ENCODE assay signal across 14 mouse cellular contexts in genomic region chr7:24636264-24636663, GRCm38 (mm10). TPM values are rescaled to one million over a fixed set of nuclear protein-coding genes. Genes with fewer than 3 reads are reported as not detected.
DNase-seq lines count a peak whose midpoint lies in the region; ATAC-seq and TF ChIP-seq lines count a peak whose summit lies in the region.
"Had no signal": no experiment of that assay in that cellular context is flagged by ENCODE, and none has a peak within 500 bp of the region (broad histone marks: within the 10 kb centered on the region; RNA-seq: fewer than 3 reads in every experiment).

TSS of gene Lypd3 (plus strand) at chr7:24636550.

- H3K36me3 ChIP-seq in forebrain, embryonic 12.5 days (replicated peaks) = no peaks in the 10 kb centered on the region
- no peaks in the 10 kb centered on the region for H3K36me3 ChIP-seq in limb, embryonic 10.5 days
- H3K36me3 ChIP-seq in stomach, embryonic 14.5 days (ENCODE audit: control insufficient read depth, insufficient read depth, low read length) = no peaks in the 10 kb centered on the region
- H3K36me3 ChIP-seq: liver, embryonic 13.5 days had no signal

- TF ChIP-seq POLR2A in lung, adult 2 months (IDR thresholded peaks at IDR 0.05; ENCODE audit: borderline replicate concordance, extremely low read depth, low read depth, low read length) = no peak

- H3K4me2 ChIP-seq in forebrain, embryonic 12.5 days = peak within 1 kb of the TSS; percentile 81
- peak within 1 kb of the TSS; percentile 76 for H3K4me2 ChIP-seq in stomach, embryonic 14.5 days (replicated peaks; ENCODE audit: low read depth, low read length)

- H3K9me3 ChIP-seq in forebrain, embryonic 12.5 days = no peaks in the 10 kb centered on the region
- no peaks in the 10 kb centered on the region for H3K9me3 ChIP-seq in limb, embryonic 10.5 days (replicated peaks)
- no peaks in the 10 kb centered on the region for H3K9me3 ChIP-seq in stomach, embryonic 14.5 days (ENCODE audit: control insufficient read depth, low read depth, low read length)
- H3K9me3 ChIP-seq: liver, embryonic 13.5 days had no signal

- H3K4me3 ChIP-seq in lung, adult 2 months (replicated peaks; ENCODE audit: extremely low read depth, low read depth, low read length) = no peak within 1 kb of the TSS
- peak within 1 kb of the TSS; percentile 38 for H3K4me3 ChIP-seq in forebrain, embryonic 12.5 days (replicated peaks)
- H3K4me3 ChIP-seq in limb, embryonic 10.5 days = peak within 1 kb of the TSS; percentile 40; the same call in 1 of the 2 replicates
- H3K4me3 ChIP-seq in stomach, embryonic 14.5 days (ENCODE audit: low read depth, low read length) = peak within 1 kb of the TSS; percentile 43

- H3K4me1 ChIP-seq in lung, adult 2 months (ENCODE audit: control insufficient read depth, insufficient read depth, low read length) = 0 out of 2 replicates have a peak, but pooled peaks cover 2% of the 10 kb centered on the region
- H3K4me1 ChIP-seq in forebrain, embryonic 12.5 days = peaks cover 23% of the 10 kb centered on the region
- peaks cover 19% of the 10 kb centered on the region for H3K4me1 ChIP-seq in limb, embryonic 10.5 days
- peaks cover 10% of the 10 kb centered on the region; the same call in 1 of the 2 replicates for H3K4me1 ChIP-seq in stomach, embryonic 14.5 days (ENCODE audit: control insufficient read depth, insufficient read depth, low read length)

- WGBS in lung, adult 2 months = 21% methylated on average over 15 of the region's 15 CpGs
- 18% methylated on average over 15 of the region's 15 CpGs for WGBS in forebrain, embryonic 12.5 days
- WGBS in limb, embryonic 10.5 days = 12% methylated on average over 15 of the region's 15 CpGs
- WGBS in stomach, embryonic 14.5 days = 23% methylated on average over 15 of the region's 15 CpGs

- no peak for ATAC-seq in forebrain, embryonic 12.5 days (ENCODE audit: low FRiP score)
- no peak for ATAC-seq in stomach, embryonic 14.5 days (ENCODE audit: insufficient number of reproducible peaks, insufficient read depth, low FRiP score, low read depth)
- ATAC-seq: activated CD4-positive, CD25-positive, alpha-beta regulatory T cell, adult 4 months had no signal

- no peak within 1 kb of the TSS for H3K9ac ChIP-seq in forebrain, embryonic 12.5 days
- no peak within 1 kb of the TSS for H3K9ac ChIP-seq in stomach, embryonic 14.5 days (replicated peaks; ENCODE audit: low read depth, low read length)
- H3K9ac ChIP-seq: liver, embryonic 13.5 days had no signal

- H3K27me3 ChIP-seq in forebrain, embryonic 12.5 days = peaks cover 59% of the 10 kb centered on the region
- H3K27me3 ChIP-seq in limb, embryonic 10.5 days (ENCODE audit: low read depth, poor library complexity, severe bottlenecking) = peaks cover 70% of the 10 kb centered on the region
- H3K27me3 ChIP-seq in stomach, embryonic 14.5 days (ENCODE audit: control insufficient read depth, insufficient read depth, low read length) = peaks cover 27% of the 10 kb centered on the region

- DNase-seq in lung, adult 2 months = no peak
- no peak for DNase-seq in lung, postnatal 36 days
- DNase-seq in limb, embryonic 10.5 days (ENCODE audit: low spot score) = no peak
- DNase-seq in right cerebral cortex, postnatal 25 days = no peak
- DNase-seq in heart, adult 11 months = no peak
- no peak for DNase-seq in layer of hippocampus, adult 8-10 months (ENCODE audit: low spot score in 2 of 2)
- DNase-seq: kidney, postnatal 14 days; liver, embryonic 13.5 days; right cerebral cortex, postnatal 14 days; thymus, adult 18-20 months had no signal

- TF ChIP-seq CTCF in lung, adult 2 months (IDR thresholded peaks at IDR 0.05; ENCODE audit: insufficient read depth, low read length) = no peak

- H3K27ac ChIP-seq in forebrain, embryonic 12.5 days = no peak within 1 kb of the TSS
- no peak within 1 kb of the TSS for H3K27ac ChIP-seq in limb, embryonic 10.5 days
- H3K27ac ChIP-seq in stomach, embryonic 14.5 days (ENCODE audit: low read length) = no peak within 1 kb of the TSS
- H3K27ac ChIP-seq: liver, embryonic 13.5 days had no signal

RNA-seq across cellular contexts. Expression of gene Lypd3, which starts in this region (rescaled TPM):
- polyA plus RNA-seq in lung, adult 2 months (2012; rRNA removed) = 0.07 and 63.0 TPM in 2 replicates
- polyA plus RNA-seq in forebrain, embryonic 12.5 days (2016; fragmentation: Nextera tagmentation; extraction: Ambion mirVana) = 0.42 and 0.56 TPM in 2 replicates
- 1.5 and 2.2 TPM in 2 replicates for polyA plus RNA-seq in limb, embryonic 10.5 days (2016; fragmentation: Nextera tagmentation; extraction: Ambion mirVana)
- polyA plus RNA-seq in stomach, embryonic 14.5 days (2014; fragmentation: Nextera tagmentation; extraction: Ambion mirVana) = 9.8 and 13.7 TPM in 2 replicates
- 1 to 10 TPM in 1 of 4 experiments, under 1 TPM in 3; 0.19 to 1.1 (median 0.34) TPM for total RNA-seq in layer of hippocampus, adult 8-10 months (2022)
- total RNA-seq: CH12.LX had no signal
- polyA plus RNA-seq: activated CD4-positive, CD25-positive, alpha-beta regulatory T cell, adult 4 months; liver, embryonic 13.5 days had no signal
